Mouse (Mus musculus): ENCODE data around the gene Twsg1. TPM values are rescaled to one million over a fixed set of nuclear protein-coding genes. Genes with fewer than 3 reads are reported as not detected.

The Twsg1 gene
- polyA plus RNA-seq, 1 experiment from 2014 or later, result 60.7 TPM

DNA sequence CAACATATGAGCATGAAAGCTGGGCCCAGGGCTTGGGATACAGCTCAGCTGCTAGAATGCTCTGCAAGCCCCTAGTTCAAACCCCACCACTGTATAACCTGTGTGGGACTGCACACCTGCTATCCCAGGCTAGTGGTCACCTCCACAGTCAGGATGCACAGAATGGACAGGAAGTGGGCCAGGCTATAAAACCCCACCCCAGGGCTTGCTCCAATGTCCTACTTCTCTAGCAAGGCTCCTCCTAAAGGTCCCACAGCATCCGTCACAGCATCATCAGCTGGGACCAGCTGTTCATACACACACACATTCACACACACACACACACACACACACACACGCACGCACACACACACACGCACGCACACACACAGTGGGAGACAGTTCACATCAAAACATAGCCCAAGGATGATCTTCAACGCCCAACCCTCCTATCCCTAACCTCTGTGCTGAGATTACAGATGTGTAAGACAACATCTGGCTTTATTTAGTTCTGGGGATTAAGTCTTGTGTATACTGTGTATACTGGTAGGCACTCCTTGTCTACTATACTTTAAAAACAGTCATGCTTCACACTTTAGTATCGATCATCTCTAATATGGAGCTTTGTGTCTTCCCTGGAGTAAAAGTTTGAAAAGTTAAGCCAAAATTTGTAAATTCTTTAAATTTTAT is 20.7 kb downstream of the Twsg1 start:
- no peaks in the 10 kb centered on the region for H3K9me3 ChIP-seq
- peaks cover 66% of the 10 kb centered on the region for H3K36me3 ChIP-seq
- no peak overlapping the region for H3K4me3 ChIP-seq
- H3K27me3 ChIP-seq, result no peaks in the 10 kb centered on the region
- H3K4me2 ChIP-seq, result no peak overlapping the region
- no peak overlapping the region for H3K27ac ChIP-seq
- no peak for ATAC-seq (ENCODE audit: low FRiP score)
- 92% methylated on average over 7 of the region's 7 CpGs for WGBS
- no peak overlapping the region for H3K9ac ChIP-seq
- peaks cover 11% of the 10 kb centered on the region for H3K4me1 ChIP-seq (replicated peaks)

GRCm38 (mm10) chr17:65929319-65929978 is 21.6 kb downstream of the Twsg1 start:
- no peak for ATAC-seq (ENCODE audit: low FRiP score)
- H3K36me3 ChIP-seq, result peaks cover 66% of the 10 kb centered on the region
- WGBS, result 92% methylated on average over 22 of the region's 22 CpGs

GRCm38 (mm10) chr17:65927077-65927476 is 23.9 kb downstream of the Twsg1 start:
- no peak for ATAC-seq (ENCODE audit: low FRiP score)
- Histone ChIP-seq H3K36me3 (peaks cover 68% of the 10 kb centered on the region), H3K4me2 (no peak overlapping the region), H3K27me3 (no peaks in the 10 kb centered on the region), H3K27ac (no peak overlapping the region), H3K9me3 (no peaks in the 10 kb centered on the region), H3K4me1 (replicated peaks) (peaks cover 11% of the 10 kb centered on the region), H3K9ac (no peak overlapping the region), H3K4me3 (no peak overlapping the region)
- 70% methylated on average over 4 of the region's 4 CpGs for WGBS

More at GRCm38 (mm10) chr17:65929319-65929978, 21.6 kb downstream of the Twsg1 start:
- Histone ChIP-seq H3K9me3 (no peaks in the 10 kb centered on the region), H3K9ac (no peak overlapping the region), H3K27ac (no peak overlapping the region), H3K27me3 (no peaks in the 10 kb centered on the region), H3K4me2 (no peak overlapping the region), H3K4me1 (replicated peaks) (peaks cover 11% of the 10 kb centered on the region), H3K4me3 (no peak overlapping the region)

- no peak overlapping the region for H3K4me3 ChIP-seq
- no peak overlapping the region for H3K9ac ChIP-seq
- H3K27ac ChIP-seq, result no peak overlapping the region
- no peak overlapping the region for H3K4me2 ChIP-seq
- no peaks in the 10 kb centered on the region for H3K27me3 ChIP-seq
- ATAC-seq (ENCODE audit: low FRiP score), result no peak
- no peaks in the 10 kb centered on the region for H3K9me3 ChIP-seq
- 80% methylated on average over 5 of the region's 5 CpGs for WGBS
- no peaks in the 10 kb centered on the region for H3K4me1 ChIP-seq (replicated peaks)
- H3K36me3 ChIP-seq, result peaks cover 66% of the 10 kb centered on the region
These were observed 26.8 kb downstream of the Twsg1 start for GRCm38 (mm10) chr17:65924218-65924617.

GRCm38 (mm10) chr17:65921975-65922374 is 29.1 kb downstream of the Twsg1 start:
- 88% methylated on average over 6 of the region's 6 CpGs for WGBS
- no peak for ATAC-seq (ENCODE audit: low FRiP score)
- H3K27me3 ChIP-seq, result no peaks in the 10 kb centered on the region
- H3K36me3 ChIP-seq, result peaks cover 48% of the 10 kb centered on the region
- no peak overlapping the region for H3K9ac ChIP-seq
- no peak overlapping the region for H3K4me3 ChIP-seq
- H3K4me2 ChIP-seq, result no peak overlapping the region
- no peaks in the 10 kb centered on the region for H3K9me3 ChIP-seq
- H3K27ac ChIP-seq, result no peak overlapping the region
- no peaks in the 10 kb centered on the region for H3K4me1 ChIP-seq (replicated peaks)

GRCm38 (mm10) chr17:65919235-65919634 is 31.8 kb downstream of the Twsg1 start:
- Histone ChIP-seq H3K27me3 (no peaks in the 10 kb centered on the region), H3K4me2 (no peak overlapping the region), H3K36me3 (peaks cover 24% of the 10 kb centered on the region), H3K27ac (no peak overlapping the region), H3K4me3 (no peak overlapping the region), H3K9me3 (no peaks in the 10 kb centered on the region), H3K4me1 (replicated peaks) (peaks cover 13% of the 10 kb centered on the region), H3K9ac (no peak overlapping the region)
- no peak for ATAC-seq (ENCODE audit: low FRiP score)
- WGBS, result 84% methylated on average over 3 of the region's 3 CpGs

DNA sequence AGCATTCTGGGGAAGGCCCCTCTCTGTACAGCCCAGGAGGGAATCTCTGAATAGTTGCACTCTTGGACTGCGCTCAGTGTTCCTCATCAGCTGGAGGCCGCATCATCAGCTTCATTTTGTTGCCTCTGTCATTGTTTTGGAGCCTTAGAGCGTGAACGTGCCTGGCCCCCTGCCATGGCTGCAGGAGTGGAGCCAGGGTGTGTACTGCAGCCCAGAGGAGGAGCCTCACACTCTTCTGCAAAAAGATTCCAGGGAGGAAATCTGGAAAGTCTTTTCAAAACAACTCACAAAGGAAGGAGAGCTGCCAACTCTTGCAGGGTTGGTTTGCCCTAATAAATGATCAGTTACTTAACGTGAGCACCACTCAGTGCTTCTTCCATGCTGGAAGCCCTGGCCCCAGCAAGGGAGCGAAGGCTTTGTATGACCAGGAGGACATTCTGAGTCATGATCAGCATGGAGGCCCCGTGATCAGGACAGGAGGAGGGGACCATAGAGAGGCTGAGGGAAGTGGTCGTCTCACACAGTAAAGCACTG is 34.8 kb downstream of the Twsg1 start:
- H3K9me3 ChIP-seq, result no peaks in the 10 kb centered on the region
- H3K9ac ChIP-seq, result no peak overlapping the region
- H3K4me1 ChIP-seq (replicated peaks), result peaks cover 13% of the 10 kb centered on the region
- H3K4me2 ChIP-seq, result 0 out of 2 replicates have a peak overlapping the region, but pooled peaks have one; percentile 8
- H3K27me3 ChIP-seq, result no peaks in the 10 kb centered on the region
- no peaks in the 10 kb centered on the region for H3K36me3 ChIP-seq
- peak overlapping the region; percentile 83 for H3K27ac ChIP-seq
- peak; percentile 94 for ATAC-seq (ENCODE audit: low FRiP score)
- H3K4me3 ChIP-seq, result no peak overlapping the region
- 11% methylated on average over 8 of the region's 8 CpGs for WGBS

DNA sequence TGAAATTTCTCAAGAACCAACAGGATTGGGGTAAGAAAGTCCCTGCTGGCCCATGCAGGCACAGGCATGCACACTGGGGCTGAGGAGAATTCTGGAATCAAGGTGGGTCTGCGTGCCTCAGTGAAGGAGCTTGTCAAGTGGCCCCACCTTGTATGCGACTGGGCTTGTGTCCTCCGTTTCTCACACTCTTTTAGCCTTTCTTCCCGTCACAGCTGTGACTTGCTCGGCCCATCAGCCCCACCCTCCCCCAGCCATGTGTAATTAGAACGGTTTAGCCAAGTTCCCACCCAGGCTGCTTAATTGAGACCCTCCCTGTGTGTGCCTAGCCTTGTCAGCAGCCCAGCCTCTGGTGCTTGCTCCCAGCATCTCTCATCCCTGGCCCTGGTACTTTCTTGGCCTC is 36.9 kb downstream of the Twsg1 start:
- H3K36me3 ChIP-seq, result no peaks in the 10 kb centered on the region
- ATAC-seq (ENCODE audit: low FRiP score), result 0 out of 2 replicates have a peak, but pooled peaks have one; percentile 8
- 63% methylated on average over 6 of the region's 6 CpGs for WGBS
- H3K4me2 ChIP-seq, result no peak overlapping the region
- H3K4me1 ChIP-seq (replicated peaks), result peaks cover 13% of the 10 kb centered on the region
- H3K27me3 ChIP-seq, result no peaks in the 10 kb centered on the region
- H3K9ac ChIP-seq, result no peak overlapping the region
- no peak overlapping the region for H3K27ac ChIP-seq
- H3K9me3 ChIP-seq, result no peaks in the 10 kb centered on the region
- H3K4me3 ChIP-seq, result no peak overlapping the region

GRCm38 (mm10) chr17:65912202-65912601 is 38.8 kb downstream of the Twsg1 start:
- Histone ChIP-seq H3K27ac (no peak overlapping the region), H3K4me1 (replicated peaks) (peaks cover 13% of the 10 kb centered on the region), H3K4me2 (no peak overlapping the region), H3K36me3 (no peaks in the 10 kb centered on the region), H3K4me3 (no peak overlapping the region), H3K27me3 (no peaks in the 10 kb centered on the region), H3K9me3 (no peaks in the 10 kb centered on the region), H3K9ac (no peak overlapping the region)
- 92% methylated on average over 2 of the region's 2 CpGs for WGBS
- no peak for ATAC-seq (ENCODE audit: low FRiP score)

DNA sequence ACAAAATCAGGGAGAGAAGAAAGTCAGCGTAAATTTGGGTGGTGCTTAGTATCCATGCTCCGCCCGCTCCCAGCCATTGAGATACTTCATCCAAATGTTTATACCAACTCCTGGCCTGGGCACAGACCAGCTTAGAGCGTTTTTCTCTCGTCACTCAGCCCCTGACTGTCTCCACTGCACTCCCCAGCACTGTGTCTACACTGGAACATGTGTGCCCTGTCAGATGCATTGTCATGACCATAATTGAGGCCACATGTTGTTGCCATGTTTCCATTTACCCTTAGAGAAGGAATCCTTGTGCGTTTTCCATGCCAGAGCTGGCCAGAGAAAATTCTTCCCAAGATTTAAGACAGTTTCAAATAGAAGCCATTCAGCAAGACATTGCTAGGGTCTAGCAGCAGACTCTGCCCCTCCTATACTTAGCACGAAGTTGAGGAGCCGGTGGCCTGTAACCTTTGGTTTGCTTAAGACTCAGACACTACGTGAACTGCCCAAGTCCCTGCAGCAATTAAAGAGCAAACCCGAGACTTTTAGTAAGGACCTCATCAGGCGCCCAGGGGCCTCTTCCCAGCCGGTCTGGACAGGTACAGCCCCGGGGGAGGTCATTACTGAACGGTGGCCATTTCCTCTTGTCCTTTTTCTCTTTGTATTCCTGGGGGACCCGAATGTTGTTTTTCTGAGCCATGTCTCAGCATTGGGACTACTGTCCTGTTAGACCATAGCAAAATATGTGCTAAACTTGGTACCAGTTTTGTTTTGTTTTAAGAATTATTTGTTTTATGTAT is 39.5 kb downstream of the Twsg1 start:
- Histone ChIP-seq H3K9ac (no peak overlapping the region), H3K36me3 (no peaks in the 10 kb centered on the region), H3K27ac (no peak overlapping the region), H3K27me3 (no peaks in the 10 kb centered on the region), H3K9me3 (no peaks in the 10 kb centered on the region), H3K4me1 (replicated peaks) (peaks cover 13% of the 10 kb centered on the region), H3K4me2 (no peak overlapping the region), H3K4me3 (no peak overlapping the region)
- WGBS, result 84% methylated on average over 15 of the region's 15 CpGs
- ATAC-seq (ENCODE audit: low FRiP score), result no peak

- Histone ChIP-seq H3K9ac (no peak overlapping the region), H3K9me3 (peaks cover 3% of the 10 kb centered on the region; the same call in 1 of the 2 replicates), H3K4me1 (replicated peaks) (no peaks in the 10 kb centered on the region), H3K36me3 (peaks cover 6% of the 10 kb centered on the region; the same call in 1 of the 2 replicates), H3K27me3 (no peaks in the 10 kb centered on the region), H3K4me2 (no peak overlapping the region), H3K27ac (no peak overlapping the region), H3K4me3 (no peak overlapping the region)
- ATAC-seq (ENCODE audit: low FRiP score), result no peak
These were observed 42.8 kb downstream of the Twsg1 start for GRCm38 (mm10) chr17:65908270-65908669.

- H3K27ac ChIP-seq, result no peak overlapping the region
- H3K27me3 ChIP-seq, result no peaks in the 10 kb centered on the region
- no peak overlapping the region for H3K4me3 ChIP-seq
- no peak for ATAC-seq (ENCODE audit: low FRiP score)
- H3K4me2 ChIP-seq, result no peak overlapping the region
- no peak overlapping the region for H3K9ac ChIP-seq
- H3K9me3 ChIP-seq, result peaks cover 6% of the 10 kb centered on the region; the same call in 1 of the 2 replicates
- 71% methylated on average over 11 of the region's 11 CpGs for WGBS
- H3K36me3 ChIP-seq, result peaks cover 9% of the 10 kb centered on the region; the same call in 1 of the 2 replicates
- H3K4me1 ChIP-seq (replicated peaks), result no peaks in the 10 kb centered on the region
These were observed 44.1 kb downstream of the Twsg1 start for GRCm38 (mm10) chr17:65906895-65907401.

Measured in hindbrain, embryonic 13.5 days (tissue).